In the genomic region with DNA sequence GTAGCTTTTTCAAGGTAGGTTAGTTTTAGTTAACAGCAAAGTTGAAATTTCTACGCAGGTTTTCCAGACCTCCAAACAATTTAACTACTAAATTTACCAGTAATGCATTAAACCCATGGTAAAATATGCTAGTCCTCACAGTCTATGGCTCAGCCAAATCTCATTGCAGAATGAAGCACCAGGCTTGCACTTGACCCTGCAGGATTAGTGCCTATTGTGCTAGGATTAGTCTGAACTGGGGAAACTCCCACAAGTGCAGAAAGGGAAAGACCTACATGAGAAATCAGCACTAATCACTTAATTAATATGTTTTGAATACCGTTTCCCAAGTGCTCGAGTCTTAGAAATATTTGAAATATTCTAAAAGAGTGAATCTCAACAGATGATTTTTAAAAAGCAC, we compare ENCODE assay signal across 22 mouse cellular contexts.
"Had no signal": no experiment of that assay in that cellular context is flagged by ENCODE, and none has a peak within 500 bp of the region (broad histone marks: within the 10 kb centered on the region; RNA-seq: fewer than 3 reads in every experiment).

No protein-coding gene starts in this region.

- H3K9me3 ChIP-seq: heart, embryonic 10.5 days; heart, embryonic 12.5 days; hindbrain, embryonic 10.5 days; hindbrain, embryonic 12.5 days; intestine, embryonic 15.5 days; limb, embryonic 13.5 days; limb, embryonic 15.5 days had no signal

- H3K27ac ChIP-seq: heart, embryonic 10.5 days; hindbrain, embryonic 10.5 days; hindbrain, embryonic 12.5 days; hindbrain, embryonic 14.5 days; intestine, embryonic 15.5 days; layer of hippocampus, adult 2 months; limb, embryonic 13.5 days; limb, embryonic 15.5 days had no signal

- DNase-seq: gastrocnemius, postnatal 25 days; heart, adult 18-20 months; heart, postnatal 10 days; heart, postnatal 4 days; kidney, adult 18-20 months; kidney, adult 8-10 months; kidney, postnatal 10 days; kidney, postnatal 4 days; layer of hippocampus, postnatal 36 days; left cerebral cortex, postnatal 4 days had no signal

- H3K4me2 ChIP-seq: heart, embryonic 12.5 days; hindbrain, embryonic 12.5 days; hindbrain, embryonic 14.5 days; intestine, embryonic 15.5 days; limb, embryonic 13.5 days; limb, embryonic 15.5 days had no signal

- H3K4me3 ChIP-seq: heart, embryonic 10.5 days; heart, embryonic 12.5 days; hindbrain, embryonic 10.5 days; hindbrain, embryonic 12.5 days; intestine, embryonic 15.5 days; layer of hippocampus, adult 2 months; limb, embryonic 13.5 days; limb, embryonic 15.5 days had no signal

- H3K27me3 ChIP-seq: intestine, embryonic 15.5 days; limb, embryonic 13.5 days; limb, embryonic 15.5 days had no signal

- ATAC-seq: hindbrain, embryonic 16.5 days; inflammation-experienced regulatory T-cells, adult 6 months; intestine, embryonic 15.5 days; intestine, postnatal 0 days had no signal

- H3K9ac ChIP-seq: heart, embryonic 12.5 days; hindbrain, embryonic 12.5 days; hindbrain, embryonic 14.5 days; intestine, embryonic 15.5 days; limb, embryonic 13.5 days; limb, embryonic 15.5 days had no signal

- H3K36me3 ChIP-seq: heart, embryonic 10.5 days; heart, embryonic 12.5 days; hindbrain, embryonic 10.5 days; hindbrain, embryonic 12.5 days; intestine, embryonic 15.5 days; limb, embryonic 13.5 days; limb, embryonic 15.5 days had no signal
